Comparison of ENCODE assay signal across 8 mouse cellular contexts in the genomic region with DNA sequence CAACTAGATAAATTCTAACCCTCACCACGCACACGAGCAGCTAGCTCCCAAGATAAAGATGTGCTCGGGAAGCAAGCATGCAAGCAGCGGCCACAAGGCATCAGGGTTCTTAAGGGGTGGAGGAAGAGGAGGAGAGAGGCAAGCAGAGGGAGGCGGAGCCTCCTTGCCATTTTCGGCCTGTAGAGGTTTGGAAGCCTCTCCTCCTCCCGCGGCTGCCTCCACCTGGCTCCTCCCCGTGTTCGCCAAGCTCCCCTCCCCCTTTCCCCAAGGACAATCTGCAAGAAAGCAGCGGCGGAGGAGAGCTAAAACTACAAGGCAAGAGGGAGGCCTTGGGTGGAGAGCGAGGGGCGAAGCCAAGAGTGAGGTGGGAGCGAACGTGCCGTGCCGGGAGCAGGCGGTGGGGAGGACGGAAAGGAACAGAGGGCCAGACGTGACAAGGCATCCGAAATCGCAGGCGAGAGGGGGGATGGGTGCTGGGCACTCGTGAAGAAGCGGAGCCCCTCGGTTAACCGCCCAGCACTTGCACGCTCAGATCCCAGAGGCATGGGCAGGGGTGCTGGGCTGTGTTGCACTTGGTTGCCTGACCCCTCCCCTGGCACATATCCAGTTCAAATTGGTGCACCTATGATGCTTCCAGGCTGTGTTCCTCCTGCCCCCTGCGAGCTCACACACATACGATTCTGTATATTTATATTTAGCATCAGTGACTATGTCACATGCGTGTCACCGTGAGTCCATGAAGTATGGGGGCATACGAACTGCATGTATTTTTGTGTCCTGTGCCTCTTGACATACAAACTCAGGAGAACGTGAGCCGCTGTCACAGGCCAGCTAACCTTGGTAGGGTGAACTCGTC. TPM values are rescaled to one million over a fixed set of nuclear protein-coding genes. Genes with fewer than 3 reads are reported as not detected.
DNase-seq lines count a peak whose midpoint lies in the region; ATAC-seq and TF ChIP-seq lines count a peak whose summit lies in the region.

No protein-coding gene starts in this region.

- peaks cover 4% of the 10 kb centered on the region; the same call in 1 of the 2 replicates for H3K27me3 ChIP-seq in heart, embryonic 10.5 days (ENCODE audit: insufficient read depth, poor library complexity, severe bottlenecking)
- H3K27me3 ChIP-seq in kidney, embryonic 14.5 days (ENCODE audit: control insufficient read depth, insufficient read depth, low read length) = no peaks in the 10 kb centered on the region
- H3K27me3 ChIP-seq in limb, embryonic 14.5 days (ENCODE audit: control insufficient read depth, insufficient read depth, low read length) = no peaks in the 10 kb centered on the region
- H3K27me3 ChIP-seq in midbrain, embryonic 16.5 days (ENCODE audit: control insufficient read depth, insufficient read depth, low read depth, low read length) = no peaks in the 10 kb centered on the region

- H3K9ac ChIP-seq in kidney, embryonic 14.5 days (ENCODE audit: low read depth, low read length) = peak overlapping the region; percentile 82
- H3K9ac ChIP-seq in limb, embryonic 14.5 days (ENCODE audit: low read depth, low read length, severe bottlenecking) = peak overlapping the region; percentile 80
- peak overlapping the region; percentile 91 for H3K9ac ChIP-seq in midbrain, embryonic 16.5 days (ENCODE audit: low read depth, low read length)

- H3K4me1 ChIP-seq in heart, embryonic 10.5 days = peaks cover 38% of the 10 kb centered on the region
- 0 out of 2 replicates have a peak, but pooled peaks cover 4% of the 10 kb centered on the region for H3K4me1 ChIP-seq in kidney, embryonic 14.5 days (ENCODE audit: control insufficient read depth, insufficient read depth, low read length)
- peaks cover 19% of the 10 kb centered on the region for H3K4me1 ChIP-seq in limb, embryonic 14.5 days (ENCODE audit: control insufficient read depth, insufficient read depth, low read length)
- peaks cover 19% of the 10 kb centered on the region for H3K4me1 ChIP-seq in midbrain, embryonic 16.5 days (ENCODE audit: control insufficient read depth, insufficient read depth, low read length)

- ATAC-seq in erythroblast, adult 5-6 weeks (replicated peaks; ENCODE audit: low FRiP score, poor library complexity, severe bottlenecking) = peak; percentile 96
- peak; percentile 96 for ATAC-seq in kidney, embryonic 14.5 days (ENCODE audit: low FRiP score, low TSS enrichment)
- peak; percentile 92 for ATAC-seq in limb, embryonic 14.5 days (ENCODE audit: low FRiP score, low read depth)
- ATAC-seq in midbrain, embryonic 16.5 days = peak; percentile 96

- H3K9me3 ChIP-seq in heart, embryonic 10.5 days = no peaks in the 10 kb centered on the region
- H3K9me3 ChIP-seq in kidney, embryonic 14.5 days (ENCODE audit: control insufficient read depth, low read length) = no peaks in the 10 kb centered on the region
- no peaks in the 10 kb centered on the region for H3K9me3 ChIP-seq in limb, embryonic 14.5 days (ENCODE audit: control insufficient read depth, low read length)
- H3K9me3 ChIP-seq in midbrain, embryonic 16.5 days (replicated peaks; ENCODE audit: control insufficient read depth, low read length, poor library complexity, severe bottlenecking) = no peaks in the 10 kb centered on the region

- peak overlapping the region; percentile 72 for H3K4me2 ChIP-seq in kidney, embryonic 14.5 days (replicated peaks; ENCODE audit: low read depth, low read length)
- peak overlapping the region; percentile 79 for H3K4me2 ChIP-seq in limb, embryonic 14.5 days (replicated peaks; ENCODE audit: low read depth, low read length, severe bottlenecking)
- H3K4me2 ChIP-seq in midbrain, embryonic 16.5 days (ENCODE audit: low read length) = peak overlapping the region; percentile 64

- H3K36me3 ChIP-seq in heart, embryonic 10.5 days = peaks cover 15% of the 10 kb centered on the region
- peaks cover 6% of the 10 kb centered on the region; the same call in 1 of the 2 replicates for H3K36me3 ChIP-seq in kidney, embryonic 14.5 days (ENCODE audit: control insufficient read depth, insufficient read depth, low read length)
- peaks cover 7% of the 10 kb centered on the region for H3K36me3 ChIP-seq in limb, embryonic 14.5 days (ENCODE audit: control insufficient read depth, insufficient read depth, low read length)
- H3K36me3 ChIP-seq in midbrain, embryonic 16.5 days (ENCODE audit: control insufficient read depth, insufficient read depth, low read length) = no peaks in the 10 kb centered on the region

- 2% methylated on average over 37 of the region's 37 CpGs for WGBS in heart, embryonic 10.5 days
- 2% methylated on average over 36 of the region's 37 CpGs for WGBS in kidney, embryonic 14.5 days
- 2% methylated on average over 37 of the region's 37 CpGs for WGBS in limb, embryonic 14.5 days
- WGBS in midbrain, embryonic 16.5 days = 2% methylated on average over 36 of the region's 37 CpGs

- peak overlapping the region; percentile 83 for H3K4me3 ChIP-seq in heart, embryonic 10.5 days
- H3K4me3 ChIP-seq in kidney, embryonic 14.5 days (ENCODE audit: low read length) = peak overlapping the region; percentile 65
- H3K4me3 ChIP-seq in limb, embryonic 14.5 days (replicated peaks; ENCODE audit: low read length) = peak overlapping the region; percentile 68
- H3K4me3 ChIP-seq in midbrain, embryonic 16.5 days (ENCODE audit: low read depth, low read length) = peak overlapping the region; percentile 71

- TF ChIP-seq CTCF in brain, embryonic 14.5 days (IDR thresholded peaks at IDR 0.05; ENCODE audit: borderline replicate concordance, extremely low read depth, insufficient read depth, insufficient read length) = no peak

- TF ChIP-seq POLR2A in brain, embryonic 14.5 days (IDR thresholded peaks at IDR 0.05; ENCODE audit: borderline replicate concordance, extremely low read depth, insufficient read depth, insufficient read length, poor library complexity, severe bottlenecking) = peak; percentile 15; the same call in 1 of the 2 replicates
- TF ChIP-seq POLR2A in limb, embryonic 14.5 days (IDR thresholded peaks at IDR 0.05; ENCODE audit: borderline replicate concordance, extremely low read depth, insufficient read depth, insufficient read length) = peak; percentile 35; the same call in 1 of the 2 replicates

- peak overlapping the region; percentile 95 for H3K27ac ChIP-seq in heart, embryonic 10.5 days
- peak overlapping the region; percentile 76 for H3K27ac ChIP-seq in kidney, embryonic 14.5 days (ENCODE audit: low read depth, low read length)
- H3K27ac ChIP-seq in limb, embryonic 14.5 days (replicated peaks; ENCODE audit: low read depth, low read length) = peak overlapping the region; percentile 80
- peak overlapping the region; percentile 89 for H3K27ac ChIP-seq in midbrain, embryonic 16.5 days (ENCODE audit: low read length)

- DNase-seq in CD4-positive helper T cell, adult 2 months (ENCODE audit: low read depth, low spot score) = peak; percentile 82
- peak; percentile 96 for DNase-seq in brain, embryonic 14.5 days (ENCODE audit: low read depth)
- DNase-seq in heart, embryonic 10.5 days (ENCODE audit: low spot score) = peak; percentile 94
- peak; percentile 88 for DNase-seq in limb, embryonic 14.5 days (ENCODE audit: low spot score)
- DNase-seq in spleen, postnatal 14 days (ENCODE audit: low spot score in 2 of 2) = peak; percentile 51 to 52

RNA-seq across cellular contexts. Expression of gene Senp1, which starts 15.0 kb away (rescaled TPM):
- polyA plus RNA-seq in brain, embryonic 14.5 days (2012; rRNA removed) = 20.0 and 25.3 TPM in 2 replicates
- 20.9 and 23.2 TPM in 2 replicates for total RNA-seq in erythroblast, adult 5-6 weeks (2015; ENCODE audit: low replicate concordance)
- 20.1 and 22.3 TPM in 2 replicates for total RNA-seq in erythroblast, adult 5-6 weeks (2017; ENCODE audit: low replicate concordance)
- polyA plus RNA-seq in heart, embryonic 10.5 days (2016; fragmentation: Nextera tagmentation; extraction: Ambion mirVana) = 26.8 and 30.5 TPM in 2 replicates
- polyA plus RNA-seq in kidney, embryonic 14.5 days (2014; fragmentation: Nextera tagmentation; extraction: Ambion mirVana) = 25.9 and 41.2 TPM in 2 replicates
- polyA plus RNA-seq in limb, embryonic 14.5 days (2012; rRNA removed) = 30.5 and 33.5 TPM in 2 replicates
- 32.5 and 34.4 TPM in 2 replicates for polyA plus RNA-seq in limb, embryonic 14.5 days (2014; fragmentation: Nextera tagmentation; extraction: Ambion mirVana)
- polyA plus RNA-seq in midbrain, embryonic 16.5 days (2015; fragmentation: Nextera tagmentation; extraction: Ambion mirVana) = 20.8 and 25.3 TPM in 2 replicates

RNA-seq across cellular contexts. Expression of gene Pfkm, which starts 16.1 kb away (rescaled TPM):
- polyA plus RNA-seq in brain, embryonic 14.5 days (2012; rRNA removed) = 96.7 and 102 TPM in 2 replicates
- total RNA-seq in erythroblast, adult 5-6 weeks (2015; ENCODE audit: low replicate concordance) = 0.58 and 4.0 TPM in 2 replicates
- 6.4 and 6.7 TPM in 2 replicates for total RNA-seq in erythroblast, adult 5-6 weeks (2017; ENCODE audit: low replicate concordance)
- 47.1 and 67.5 TPM in 2 replicates for polyA plus RNA-seq in heart, embryonic 10.5 days (2016; fragmentation: Nextera tagmentation; extraction: Ambion mirVana)
- 23.4 and 34.2 TPM in 2 replicates for polyA plus RNA-seq in kidney, embryonic 14.5 days (2014; fragmentation: Nextera tagmentation; extraction: Ambion mirVana)
- polyA plus RNA-seq in limb, embryonic 14.5 days (2012; rRNA removed) = 75.8 and 78.9 TPM in 2 replicates
- 49.8 and 50.0 TPM in 2 replicates for polyA plus RNA-seq in limb, embryonic 14.5 days (2014; fragmentation: Nextera tagmentation; extraction: Ambion mirVana)
- 93.9 and 102 TPM in 2 replicates for polyA plus RNA-seq in midbrain, embryonic 16.5 days (2015; fragmentation: Nextera tagmentation; extraction: Ambion mirVana)

RNA-seq across cellular contexts. Expression of gene Asb8, which starts 56.9 kb away (rescaled TPM):
- polyA plus RNA-seq in brain, embryonic 14.5 days (2012; rRNA removed) = 53.9 and 60.1 TPM in 2 replicates
- 11.3 and 11.7 TPM in 2 replicates for total RNA-seq in erythroblast, adult 5-6 weeks (2015; ENCODE audit: low replicate concordance)
- total RNA-seq in erythroblast, adult 5-6 weeks (2017; ENCODE audit: low replicate concordance) = 7.7 and 11.2 TPM in 2 replicates
- polyA plus RNA-seq in heart, embryonic 10.5 days (2016; fragmentation: Nextera tagmentation; extraction: Ambion mirVana) = 54.9 and 77.1 TPM in 2 replicates
- polyA plus RNA-seq in kidney, embryonic 14.5 days (2014; fragmentation: Nextera tagmentation; extraction: Ambion mirVana) = 40.6 and 52.6 TPM in 2 replicates
- 42.4 and 49.3 TPM in 2 replicates for polyA plus RNA-seq in limb, embryonic 14.5 days (2012; rRNA removed)
- polyA plus RNA-seq in limb, embryonic 14.5 days (2014; fragmentation: Nextera tagmentation; extraction: Ambion mirVana) = 55.7 and 57.3 TPM in 2 replicates
- polyA plus RNA-seq in midbrain, embryonic 16.5 days (2015; fragmentation: Nextera tagmentation; extraction: Ambion mirVana) = 60.2 and 63.5 TPM in 2 replicates

RNA-seq across cellular contexts. Expression of gene Ccdc184, which starts 58.4 kb away (rescaled TPM):
- polyA plus RNA-seq in brain, embryonic 14.5 days (2012; rRNA removed) = 43.2 and 59.2 TPM in 2 replicates
- total RNA-seq in erythroblast, adult 5-6 weeks (2015; ENCODE audit: low replicate concordance) = not detected in 2 replicates
- total RNA-seq in erythroblast, adult 5-6 weeks (2017; ENCODE audit: low replicate concordance) = not detected in 2 replicates
- 0.58 and 0.85 TPM in 2 replicates for polyA plus RNA-seq in heart, embryonic 10.5 days (2016; fragmentation: Nextera tagmentation; extraction: Ambion mirVana)
- 0.99 and 1.2 TPM in 2 replicates for polyA plus RNA-seq in kidney, embryonic 14.5 days (2014; fragmentation: Nextera tagmentation; extraction: Ambion mirVana)
- 0.23 and 0.33 TPM in 2 replicates for polyA plus RNA-seq in limb, embryonic 14.5 days (2012; rRNA removed)
- 0.10 and 0.37 TPM in 2 replicates for polyA plus RNA-seq in limb, embryonic 14.5 days (2014; fragmentation: Nextera tagmentation; extraction: Ambion mirVana)
- polyA plus RNA-seq in midbrain, embryonic 16.5 days (2015; fragmentation: Nextera tagmentation; extraction: Ambion mirVana) = 118 and 146 TPM in 2 replicates

Comparison
In these comparisons a context has a peak if more than half of its experiments do, and no peak if none do; other contexts are left out.
1. Peak in every context shown above with its lines: DNase-seq, ATAC-seq, H3K4me3 ChIP-seq and H3K27ac ChIP-seq.